Mouse (Mus musculus): ENCODE results near the gene Vmn1r37. TPM values are rescaled to one million over a fixed set of nuclear protein-coding genes. Genes with fewer than 3 reads are reported as not detected.
"Not testable (repeated sequence)": the region's sequence is repeated elsewhere in the genome, so short reads cannot be mapped to it uniquely, and the experiment has no call there.

Gene Vmn1r37
- total RNA-seq (2017): not detected in 2 replicates

GRCm38 (mm10) chr6:66729082-66729481, at the start of gene Vmn1r37:
Vmn1r37 (plus strand) TSS chr6:66729382.
- not testable (repeated sequence) for ATAC-seq (replicated peaks in 1 of 2; ENCODE audit: insufficient read depth in 1 of 2, low FRiP score in 2 of 2, low TSS enrichment in 1 of 2, low read depth in 1 of 2, poor library complexity in 2 of 2, severe bottlenecking in 2 of 2)

GRCm38 (mm10) chr6:66685806-66686205, 43.4 kb upstream of the Vmn1r37 start, which contains the start of gene Vmn1r35:
Vmn1r35 (minus strand) TSS chr6:66685906.
- ATAC-seq (replicated peaks in 1 of 2; ENCODE audit: insufficient read depth in 1 of 2, low FRiP score in 2 of 2, low TSS enrichment in 1 of 2, low read depth in 1 of 2, poor library complexity in 2 of 2, severe bottlenecking in 2 of 2): no peak

GRCm38 (mm10) chr6:66708901-66709300, 20.3 kb upstream of the Vmn1r37 start:
- no peak for ATAC-seq (replicated peaks in 1 of 2; ENCODE audit: insufficient read depth in 1 of 2, low FRiP score in 2 of 2, low TSS enrichment in 1 of 2, low read depth in 1 of 2, poor library complexity in 2 of 2, severe bottlenecking in 2 of 2)

GRCm38 (mm10) chr6:66713854-66714253, 15.3 kb upstream of the Vmn1r37 start:
- ATAC-seq (replicated peaks in 1 of 2; ENCODE audit: insufficient read depth in 1 of 2, low FRiP score in 2 of 2, low TSS enrichment in 1 of 2, low read depth in 1 of 2, poor library complexity in 2 of 2, severe bottlenecking in 2 of 2): no peak

- ATAC-seq (replicated peaks in 1 of 2; ENCODE audit: insufficient read depth in 1 of 2, low FRiP score in 2 of 2, low TSS enrichment in 1 of 2, low read depth in 1 of 2, poor library complexity in 2 of 2, severe bottlenecking in 2 of 2): not testable (repeated sequence)
Measured at GRCm38 (mm10) chr6:66719068-66719467, 10.1 kb upstream of the Vmn1r37 start, which contains the start of gene Vmn1r36. Vmn1r36 (minus strand) TSS chr6:66719168.

GRCm38 (mm10) chr6:66782527-66782926, 53.3 kb downstream of the Vmn1r37 start, which contains the start of gene Vmn1r38:
Vmn1r38 (minus strand) TSS chr6:66782627.
- ATAC-seq (replicated peaks in 1 of 2; ENCODE audit: insufficient read depth in 1 of 2, low FRiP score in 2 of 2, low TSS enrichment in 1 of 2, low read depth in 1 of 2, poor library complexity in 2 of 2, severe bottlenecking in 2 of 2): not testable (repeated sequence)

Other genes starting within 250 kb of the Vmn1r37 start
- 87.2 and 91.4 TPM in 2 replicates for gene Mad2l1, start 194.0 kb upstream of the Vmn1r37 start, total RNA-seq (2017)
- gene Vmn1r32, start 169.3 kb upstream of the Vmn1r37 start, total RNA-seq (2017): not detected in 2 replicates
- not detected in 2 replicates for gene Vmn1r33, start 111.1 kb upstream of the Vmn1r37 start, total RNA-seq (2017)
- not detected in 2 replicates for gene Vmn1r34, start 85.5 kb upstream of the Vmn1r37 start, total RNA-seq (2017)
- gene Vmn1r35, start 43.5 kb upstream of the Vmn1r37 start, total RNA-seq (2017): not detected in 2 replicates
- not detected in 2 replicates for gene Vmn1r36, start 10.2 kb upstream of the Vmn1r37 start, total RNA-seq (2017)
- gene Vmn1r38, start 53.2 kb downstream of the Vmn1r37 start, total RNA-seq (2017): not detected in 2 replicates
- not detected in 2 replicates for gene Vmn1r39, start 81.2 kb downstream of the Vmn1r37 start, total RNA-seq (2017)
- 50.3 and 83.1 TPM in 2 replicates for gene Gng12, start 167.0 kb downstream of the Vmn1r37 start, total RNA-seq (2017)